Mouse (Mus musculus): ENCODE results near the gene Atp1b2.

The Atp1b2 gene

GRCm38 (mm10) chr11:69605726-69606490 is at the start of gene Atp1b2:
Gene Atp1b2 (minus strand): TSS chr11:69605942.
- no peak for TF ChIP-seq GATA4 (IDR thresholded peaks at IDR 0.05; ENCODE audit: insufficient replicate concordance, low read length)

GRCm38 (mm10) chr11:69654760-69655159 is 49.0 kb upstream of the Atp1b2 start:
- TF ChIP-seq GATA4 (IDR thresholded peaks at IDR 0.05; ENCODE audit: insufficient replicate concordance, low read length), result no peak

GRCm38 (mm10) chr11:69653399-69653798 is 47.7 kb upstream of the Atp1b2 start:
- no peak for TF ChIP-seq GATA4 (IDR thresholded peaks at IDR 0.05; ENCODE audit: insufficient replicate concordance, low read length)

GRCm38 (mm10) chr11:69645860-69646259 is 40.1 kb upstream of the Atp1b2 start:
- TF ChIP-seq GATA4 (IDR thresholded peaks at IDR 0.05; ENCODE audit: insufficient replicate concordance, low read length), result no peak

- TF ChIP-seq GATA4 (IDR thresholded peaks at IDR 0.05; ENCODE audit: insufficient replicate concordance, low read length), result no peak
These were observed 29.7 kb upstream of the Atp1b2 start for GRCm38 (mm10) chr11:69635471-69635870.

- TF ChIP-seq GATA4 (IDR thresholded peaks at IDR 0.05; ENCODE audit: insufficient replicate concordance, low read length), result no peak
These were observed 27.6 kb upstream of the Atp1b2 start for GRCm38 (mm10) chr11:69633128-69633866.

GRCm38 (mm10) chr11:69632284-69633089 is 26.7 kb upstream of the Atp1b2 start, which contains the start of gene Fxr2:
Gene Fxr2 (plus strand): TSS chr11:69632990.
- TF ChIP-seq GATA4 (IDR thresholded peaks at IDR 0.05; ENCODE audit: insufficient replicate concordance, low read length), result peak; percentile 30; the same call in 1 of the 2 replicates

- no peak for TF ChIP-seq GATA4 (IDR thresholded peaks at IDR 0.05; ENCODE audit: insufficient replicate concordance, low read length)
These were observed 24.1 kb upstream of the Atp1b2 start for GRCm38 (mm10) chr11:69629802-69630201.

GRCm38 (mm10) chr11:69628286-69628685 is 22.5 kb upstream of the Atp1b2 start:
- TF ChIP-seq GATA4 (IDR thresholded peaks at IDR 0.05; ENCODE audit: insufficient replicate concordance, low read length), result no peak

- TF ChIP-seq GATA4 (IDR thresholded peaks at IDR 0.05; ENCODE audit: insufficient replicate concordance, low read length), result no peak
These were observed 17.3 kb upstream of the Atp1b2 start for GRCm38 (mm10) chr11:69623006-69623405.

GRCm38 (mm10) chr11:69622406-69622805 is 16.7 kb upstream of the Atp1b2 start:
- TF ChIP-seq GATA4 (IDR thresholded peaks at IDR 0.05; ENCODE audit: insufficient replicate concordance, low read length), result no peak

- TF ChIP-seq GATA4 (IDR thresholded peaks at IDR 0.05; ENCODE audit: insufficient replicate concordance, low read length), result no peak
These were observed 16.0 kb upstream of the Atp1b2 start, which contains the start of gene Sat2 for GRCm38 (mm10) chr11:69621571-69622268. Gene Sat2 (plus strand): TSS chr11:69622024.

- no peak for TF ChIP-seq GATA4 (IDR thresholded peaks at IDR 0.05; ENCODE audit: insufficient replicate concordance, low read length)
These were observed 14.8 kb upstream of the Atp1b2 start for GRCm38 (mm10) chr11:69620394-69621081.

GRCm38 (mm10) chr11:69617805-69618204 is 12.1 kb upstream of the Atp1b2 start, which contains the start of gene Shbg:
Gene Shbg (minus strand): TSS chr11:69617905.
- TF ChIP-seq GATA4 (IDR thresholded peaks at IDR 0.05; ENCODE audit: insufficient replicate concordance, low read length), result no peak
